Mouse (Mus musculus): Measurements from ENCODE around the gene Brsk1.

DNA sequence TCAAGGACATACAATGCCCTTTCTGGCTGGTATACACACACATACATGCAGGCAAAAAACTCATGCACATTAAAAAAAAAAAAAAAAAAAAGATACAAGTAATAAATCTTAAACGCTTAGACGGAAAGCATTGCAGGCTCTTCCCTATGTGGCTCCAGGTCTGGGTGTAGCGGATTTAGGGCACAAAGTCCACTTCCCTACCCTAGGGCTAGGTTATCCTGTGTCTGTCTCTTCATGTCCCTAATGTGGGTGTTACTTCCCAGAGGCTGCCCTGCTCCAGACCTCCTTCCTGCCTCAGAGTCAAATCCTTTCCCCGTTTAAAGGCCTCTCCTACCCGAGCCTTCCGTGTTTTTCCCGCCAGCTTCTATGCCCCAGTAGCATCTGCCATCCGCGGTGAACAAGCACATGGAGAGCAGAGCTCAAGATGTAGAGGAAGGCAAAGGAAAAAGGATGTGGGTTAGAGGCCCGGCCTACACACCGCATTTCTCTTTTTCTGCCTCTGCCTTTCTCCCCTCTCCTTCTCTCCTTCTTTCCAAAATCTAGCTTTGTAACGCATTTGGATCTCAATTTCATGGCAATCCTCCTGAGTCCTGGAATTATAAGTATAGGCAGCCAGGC, 16.2 kb upstream of the Brsk1 start:
- TF ChIP-seq CTCF (IDR thresholded peaks at IDR 0.05; ENCODE audit: borderline replicate concordance, insufficient read depth, low read length) (no peak), POLR2A (IDR thresholded peaks at IDR 0.05; ENCODE audit: low read depth, low read length) (no peak)

All from embryonic fibroblast, embryonic 13.5 days (primary cell).